ENCODE assay signal across 16 mouse cellular contexts in the genomic region with DNA sequence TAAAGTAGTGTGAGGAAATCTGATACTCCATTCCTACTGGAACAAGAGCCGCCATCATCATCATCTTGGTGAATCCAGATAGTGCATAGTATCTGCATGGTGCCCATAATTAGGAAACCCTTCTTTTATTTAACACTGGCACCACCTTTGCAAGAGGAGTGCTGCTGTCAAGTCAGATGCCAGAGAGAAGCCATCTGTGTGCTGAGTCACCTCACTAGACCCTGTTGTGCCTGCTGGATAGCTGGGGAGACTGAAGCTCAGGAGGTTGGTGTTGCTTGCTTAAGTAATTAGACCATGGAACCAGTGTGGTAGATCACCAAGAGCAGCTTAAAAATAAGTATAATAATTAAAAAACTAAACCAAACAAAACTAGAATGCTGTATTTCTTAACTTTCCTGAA.
A peak's percentile ranks its signal among the peaks of the same experiment; 100 is the strongest.
DNase-seq lines count a peak whose midpoint lies in the region; TF ChIP-seq lines count a peak whose summit lies in the region.
"Had no signal": no experiment of that assay in that cellular context is flagged by ENCODE, and none has a peak within 500 bp of the region (broad histone marks: within the 10 kb centered on the region; RNA-seq: fewer than 3 reads in every experiment).

No protein-coding gene starts in this region.

- no peaks in the 10 kb centered on the region for H3K79me3 ChIP-seq in C2C12 (ENCODE audit: low read depth)

- peak; percentile 37 for DNase-seq in layer of hippocampus, adult 9-11 months
- DNase-seq in layer of hippocampus, postnatal 25 days (ENCODE audit: extremely low spot score in 1 of 2, low spot score in 1 of 2), result no peak
- DNase-seq in brain, embryonic 14.5 days (ENCODE audit: low read depth), result peak; percentile 46
- DNase-seq in cerebellum, postnatal 25 days, result peak; percentile 63 to 78
- DNase-seq in urinary bladder, postnatal 4 days (ENCODE audit: low spot score in 2 of 2), result no peak
- no peak for DNase-seq in urinary bladder, postnatal 14 days (ENCODE audit: low spot score)
- DNase-seq in gastrocnemius, postnatal 25 days, result no peak
- DNase-seq: adrenal gland, adult 8-10 months; kidney, adult 2 months; kidney, postnatal 4 days; liver; lung, embryonic 14.5 days had no signal

- H3K27me3 ChIP-seq in C2C12 (ENCODE audit: control insufficient read depth, insufficient read depth, insufficient read length), result no peaks in the 10 kb centered on the region
- H3K27me3 ChIP-seq: embryonic facial prominence, embryonic 12.5 days; hindbrain, embryonic 15.5 days; stomach, embryonic 15.5 days had no signal

- H3ac ChIP-seq in C2C12 (ENCODE audit: control insufficient read depth, insufficient read length, low read depth), result no peak overlapping the region

- H3K4me3 ChIP-seq in C2C12 (ENCODE audit: insufficient read depth, poor library complexity, severe bottlenecking), result no peak overlapping the region
- H3K4me3 ChIP-seq: embryonic facial prominence, embryonic 12.5 days; hindbrain, embryonic 15.5 days; stomach, embryonic 15.5 days had no signal

- no peak for TF ChIP-seq POLR2A in brain, embryonic 14.5 days (IDR thresholded peaks at IDR 0.05; ENCODE audit: borderline replicate concordance, extremely low read depth, insufficient read depth, insufficient read length, poor library complexity, severe bottlenecking)

- TF ChIP-seq CTCF in C2C12 (IDR thresholded peaks at IDR 0.05; ENCODE audit: control insufficient read depth, insufficient read depth, insufficient read length), result no peak
- TF ChIP-seq CTCF in brain, embryonic 14.5 days (IDR thresholded peaks at IDR 0.05; ENCODE audit: borderline replicate concordance, extremely low read depth, insufficient read depth, insufficient read length), result no peak

- H3K36me3 ChIP-seq in C2C12 (ENCODE audit: control insufficient read depth, insufficient read depth), result no peaks in the 10 kb centered on the region
- H3K36me3 ChIP-seq: embryonic facial prominence, embryonic 12.5 days; hindbrain, embryonic 15.5 days; stomach, embryonic 15.5 days had no signal

- no peaks in the 10 kb centered on the region for H3K79me2 ChIP-seq in C2C12 (ENCODE audit: control insufficient read depth, insufficient read depth)

TF ChIP-seq in C2C12, 6 proteins besides CTCF, POLR2A, EP300 and RAD21:
- TF ChIP-seq MAX (IDR thresholded peaks at IDR 0.05), result no peak
- peak; percentile 15 for TF ChIP-seq MYOD1 (IDR thresholded peaks at IDR 0.05; ENCODE audit: control insufficient read depth, insufficient read length, low read depth)
- no peak for TF ChIP-seq USF1 (IDR thresholded peaks at IDR 0.05; ENCODE audit: low read depth)
- no peak for TF ChIP-seq MYOG (IDR thresholded peaks at IDR 0.05; ENCODE audit: control insufficient read depth, extremely low read depth, insufficient read length)

Comparison
In these comparisons a context has a peak if more than half of its experiments do, and no peak if none do; other contexts are left out.
1. DNase-seq: peak in layer of hippocampus, adult 9-11 months (single experiment), brain, embryonic 14.5 days (single experiment) and cerebellum, postnatal 25 days (2 of 2); none in layer of hippocampus, postnatal 25 days (0 of 2), urinary bladder, postnatal 4 days (0 of 2), urinary bladder, postnatal 14 days (single experiment) and gastrocnemius, postnatal 25 days (single experiment).